Mouse (Mus musculus) forebrain, embryonic 14.5 days (tissue): ENCODE data around the gene Ceacam19. TPM values are rescaled to one million over a fixed set of nuclear protein-coding genes. Genes with fewer than 3 reads are reported as not detected.

ENCODE experiments used
- ATAC-seq: fragments of 200-750 bp; cut with Nextera tagmentation; 2 replicates; pipeline ENCODE4 v1.8.0; 2017; ENCODE audit warnings: mild to moderate bottlenecking, moderate library complexity
- DNase-seq: peaks from one replicate; pipeline ENCODE4 v3.0.0-alpha.2; 2015; ENCODE audit warnings: low spot score
- H3K27ac ChIP-seq: fragments of 300-500 bp; sonication (generic); 2 replicates; pipeline ENCODE4 v1.5.1; 2014; ENCODE audit warnings: low read depth, mild to moderate bottlenecking, control low read depth, low read length, moderate library complexity
- H3K27me3 ChIP-seq: fragments of 300-500 bp; sonication (generic); replicated peaks from 2 replicates; pipeline ENCODE4 v1.6.1; 2014; ENCODE audit warnings: low read length, control low read depth, mixed read lengths; ENCODE audit not compliant: control insufficient read depth, insufficient read depth
- H3K36me3 ChIP-seq: fragments of 300-500 bp; sonication (generic); 2 replicates; pipeline ENCODE4 v1.6.1; 2014; ENCODE audit warnings: low read length, control low read depth; ENCODE audit not compliant: control insufficient read depth, insufficient read depth
- H3K4me1 ChIP-seq: fragments of 300-500 bp; sonication (generic); 2 replicates; pipeline ENCODE4 v1.6.1; 2014; ENCODE audit warnings: antibody characterized with exemption, low read length, control low read depth; ENCODE audit not compliant: control insufficient read depth, insufficient read depth
- H3K4me2 ChIP-seq: fragments of 300-500 bp; sonication (generic); 2 replicates; pipeline ENCODE4 v1.6.1; 2014; ENCODE audit warnings: mild to moderate bottlenecking, control low read depth, low read length
- H3K4me3 ChIP-seq: fragments of 300-500 bp; sonication (generic); 2 replicates; pipeline ENCODE4 v1.5.1; 2014; ENCODE audit warnings: low read depth, low read length, control low read depth
- H3K9ac ChIP-seq: fragments of 300-500 bp; sonication (generic); 2 replicates; pipeline ENCODE4 v1.6.1; 2014; ENCODE audit warnings: mild to moderate bottlenecking, low read length, control low read depth, moderate library complexity
- H3K9me3 ChIP-seq: fragments of 300-500 bp; sonication (generic); replicated peaks from 2 replicates; pipeline ENCODE4 v1.6.1; 2016; ENCODE audit warnings: low read length, control low read depth, mixed read lengths; ENCODE audit not compliant: control insufficient read depth
- WGBS: fragments of 180-500 bp; shearing (Covaris S2); extraction: QIAGEN DNeasy Blood & Tissue Kit; methylation state at CpG from one replicate; pipeline ENCODE4 v1.1.7; 2014; 5-methylcytosine and 5-hydroxymethylcytosine counted together
- polyA plus RNA-seq: library from polyadenylated mRNA; unstranded; fragments of >200 nt; fragmentation: Nextera tagmentation; extraction: Ambion mirVana; gene quantifications from 2 replicates; pipeline ENCODE4 v1.2.1, GENCODE M21; 2014

Ceacam19 gene
- polyA plus RNA-seq, 1 experiment from 2014 or later, result not detected

- H3K4me1 ChIP-seq, result no peaks in the 10 kb centered on the region
- DNase-seq (no peak), ATAC-seq (no peak)
- H3K27ac ChIP-seq, result no peak overlapping the region
- H3K9ac ChIP-seq, result no peak overlapping the region
- no peak overlapping the region for H3K4me2 ChIP-seq
- H3K4me3 ChIP-seq, result no peak overlapping the region
- no peaks in the 10 kb centered on the region for H3K27me3 ChIP-seq
- no peaks in the 10 kb centered on the region for H3K36me3 ChIP-seq
- no peaks in the 10 kb centered on the region for H3K9me3 ChIP-seq
- 90% methylated on average over 16 of the region's 16 CpGs for WGBS
These were observed 19.9 kb downstream of the Ceacam19 start for GRCm38 (mm10) chr7:19867751-19868399.

- ATAC-seq (no peak), DNase-seq (no peak)
- Histone ChIP-seq H3K36me3 (no peaks in the 10 kb centered on the region), H3K27me3 (no peaks in the 10 kb centered on the region), H3K4me3 (no peak overlapping the region), H3K4me1 (no peaks in the 10 kb centered on the region), H3K27ac (no peak overlapping the region), H3K4me2 (no peak overlapping the region), H3K9me3 (no peaks in the 10 kb centered on the region), H3K9ac (no peak overlapping the region)
- WGBS, result 92% methylated on average over 6 of the region's 6 CpGs
These were observed 21.3 kb downstream of the Ceacam19 start for GRCm38 (mm10) chr7:19866490-19866889.

GRCm38 (mm10) chr7:19865246-19866036, 22.3 kb downstream of the Ceacam19 start:
- ATAC-seq (no peak), DNase-seq (no peak)
- H3K27ac ChIP-seq, result no peak overlapping the region
- H3K27me3 ChIP-seq, result no peaks in the 10 kb centered on the region
- H3K9ac ChIP-seq, result no peak overlapping the region
- no peaks in the 10 kb centered on the region for H3K4me1 ChIP-seq
- no peak overlapping the region for H3K4me3 ChIP-seq
- no peak overlapping the region for H3K4me2 ChIP-seq
- no peaks in the 10 kb centered on the region for H3K9me3 ChIP-seq
- WGBS, result 81% methylated on average over 8 of the region's 8 CpGs
- no peaks in the 10 kb centered on the region for H3K36me3 ChIP-seq

GRCm38 (mm10) chr7:19864241-19864640, 23.5 kb downstream of the Ceacam19 start:
- no peaks in the 10 kb centered on the region for H3K9me3 ChIP-seq
- no peak overlapping the region for H3K27ac ChIP-seq
- WGBS, result 39% methylated on average over 2 of the region's 2 CpGs
- H3K4me1 ChIP-seq, result no peaks in the 10 kb centered on the region
- ATAC-seq (no peak), DNase-seq (no peak)
- H3K9ac ChIP-seq, result no peak overlapping the region
- H3K36me3 ChIP-seq, result no peaks in the 10 kb centered on the region
- H3K4me2 ChIP-seq, result no peak overlapping the region
- H3K27me3 ChIP-seq, result no peaks in the 10 kb centered on the region
- no peak overlapping the region for H3K4me3 ChIP-seq

- Histone ChIP-seq H3K4me2 (no peak within 1 kb of the TSS), H3K9ac (no peak within 1 kb of the TSS), H3K27ac (no peak within 1 kb of the TSS), H3K36me3 (no peaks in the 10 kb centered on the region), H3K4me1 (no peaks in the 10 kb centered on the region), H3K4me3 (no peak within 1 kb of the TSS), H3K27me3 (no peaks in the 10 kb centered on the region), H3K9me3 (no peaks in the 10 kb centered on the region)
- 87% methylated on average over 9 of the region's 9 CpGs for WGBS
- ATAC-seq (no peak), DNase-seq (no peak)
These were observed 26.6 kb downstream of the Ceacam19 start, which contains the start of gene Ceacam16 for GRCm38 (mm10) chr7:19861199-19861598. Ceacam16 (minus strand) TSS chr7:19861299.

GRCm38 (mm10) chr7:19859740-19860139, 28.0 kb downstream of the Ceacam19 start:
- Histone ChIP-seq H3K36me3 (no peaks in the 10 kb centered on the region), H3K27me3 (no peaks in the 10 kb centered on the region), H3K9ac (no peak overlapping the region), H3K4me2 (no peak overlapping the region), H3K9me3 (no peaks in the 10 kb centered on the region), H3K4me3 (no peak overlapping the region), H3K27ac (no peak overlapping the region), H3K4me1 (no peaks in the 10 kb centered on the region)
- DNase-seq (no peak), ATAC-seq (no peak)
- WGBS, result 78% methylated on average over 10 of the region's 10 CpGs

- Histone ChIP-seq H3K9ac (no peak overlapping the region), H3K4me3 (no peak overlapping the region), H3K9me3 (no peaks in the 10 kb centered on the region), H3K27me3 (no peaks in the 10 kb centered on the region), H3K27ac (no peak overlapping the region), H3K4me1 (no peaks in the 10 kb centered on the region), H3K36me3 (no peaks in the 10 kb centered on the region), H3K4me2 (no peak overlapping the region)
- DNase-seq (no peak), ATAC-seq (no peak)
- WGBS, result 87% methylated on average over 6 of the region's 6 CpGs
These were observed 31.5 kb downstream of the Ceacam19 start for GRCm38 (mm10) chr7:19856283-19856682.

- H3K4me2 ChIP-seq, result no peak overlapping the region
- H3K36me3 ChIP-seq, result no peaks in the 10 kb centered on the region
- H3K27me3 ChIP-seq, result no peaks in the 10 kb centered on the region
- DNase-seq (no peak), ATAC-seq (no peak)
- no peak overlapping the region for H3K4me3 ChIP-seq
- H3K9me3 ChIP-seq, result no peaks in the 10 kb centered on the region
- no peaks in the 10 kb centered on the region for H3K4me1 ChIP-seq
- H3K9ac ChIP-seq, result no peak overlapping the region
- no peak overlapping the region for H3K27ac ChIP-seq
- WGBS, result 89% methylated on average over 5 of the region's 5 CpGs
These were observed 32.1 kb downstream of the Ceacam19 start for GRCm38 (mm10) chr7:19855663-19856062.

GRCm38 (mm10) chr7:19853526-19853925, 34.2 kb downstream of the Ceacam19 start:
- DNase-seq (no peak), ATAC-seq (no peak)
- Histone ChIP-seq H3K9ac (no peak overlapping the region), H3K36me3 (no peaks in the 10 kb centered on the region), H3K4me2 (no peak overlapping the region), H3K9me3 (no peaks in the 10 kb centered on the region), H3K4me3 (no peak overlapping the region), H3K27me3 (no peaks in the 10 kb centered on the region), H3K4me1 (no peaks in the 10 kb centered on the region), H3K27ac (no peak overlapping the region)
- 89% methylated on average over 20 of the region's 20 CpGs for WGBS
